Comparison of ENCODE assay signal across 10 mouse cellular contexts in the genomic region with DNA sequence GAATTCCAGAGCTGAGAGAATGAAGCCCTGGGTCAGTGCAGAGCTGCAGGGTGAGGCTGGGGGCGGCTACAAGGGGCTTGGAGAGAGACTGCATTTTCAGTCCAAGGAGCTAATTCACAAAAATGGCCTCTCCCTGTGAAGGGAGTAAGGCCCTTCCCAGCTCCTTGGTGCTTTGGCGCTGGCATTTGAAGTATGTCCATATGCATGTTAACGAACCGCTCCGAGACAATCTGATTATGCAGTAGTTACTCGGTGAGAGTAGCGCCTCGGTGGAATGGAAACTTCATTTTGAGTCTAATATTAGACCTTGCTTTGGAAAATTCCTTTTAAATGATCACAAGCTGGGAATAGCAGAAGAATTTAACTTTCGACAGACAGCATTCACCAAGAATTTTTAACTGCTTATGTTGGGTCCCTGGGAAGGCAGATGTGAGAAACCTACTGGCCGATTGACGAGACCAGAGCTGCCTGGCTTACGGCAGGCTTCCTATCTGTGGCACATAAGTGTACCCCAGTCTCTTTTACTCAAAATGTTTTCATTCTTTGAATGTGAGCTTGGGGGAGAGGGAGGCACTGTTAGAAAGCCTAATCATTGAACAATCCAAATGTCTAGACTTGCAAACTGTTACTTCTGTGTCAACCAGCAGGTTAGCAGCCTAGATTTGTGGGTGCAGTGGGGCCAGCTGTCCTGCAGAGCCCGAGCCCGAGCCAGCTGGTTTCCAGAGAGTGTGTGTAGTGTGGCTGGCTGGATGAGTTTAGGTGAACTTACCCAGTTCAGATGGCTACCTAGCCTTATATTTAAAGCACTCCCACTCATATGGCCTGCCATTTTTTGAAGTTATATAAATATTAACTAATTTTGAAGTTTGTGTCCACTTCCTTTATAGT.
A peak's percentile ranks its signal among the peaks of the same experiment; 100 is the strongest.
DNase-seq lines count a peak whose midpoint lies in the region; ATAC-seq and TF ChIP-seq lines count a peak whose summit lies in the region.
"Had no signal": no experiment of that assay in that cellular context is flagged by ENCODE, and none has a peak within 500 bp of the region (broad histone marks: within the 10 kb centered on the region; RNA-seq: fewer than 3 reads in every experiment).

No protein-coding gene starts in this region.

- no peaks in the 10 kb centered on the region for H3K36me3 ChIP-seq in heart, embryonic 13.5 days
- H3K36me3 ChIP-seq in E14TG2a.4 (ENCODE audit: insufficient read depth, low read length) = peaks cover 20% of the 10 kb centered on the region; the same call in 1 of the 2 replicates
- no peaks in the 10 kb centered on the region for H3K36me3 ChIP-seq in embryonic facial prominence, embryonic 12.5 days
- H3K36me3 ChIP-seq in kidney, postnatal 0 days (ENCODE audit: insufficient read depth, low read length) = no peaks in the 10 kb centered on the region
- H3K36me3 ChIP-seq in forebrain, embryonic 14.5 days (ENCODE audit: control insufficient read depth, insufficient read depth, low read length) = no peaks in the 10 kb centered on the region

- DNase-seq in heart, adult 9 months (ENCODE audit: low spot score in 2 of 2) = no peak
- no peak for DNase-seq in kidney, postnatal 0 days (ENCODE audit: low spot score)
- no peak for DNase-seq in left cerebral cortex, adult 11 months (ENCODE audit: low spot score)
- no peak for DNase-seq in forebrain, embryonic 14.5 days (ENCODE audit: low spot score)
- DNase-seq in cerebellum, postnatal 36 days = no peak
- DNase-seq: lung, postnatal 14 days; thymus, adult 2 months had no signal

- 34% methylated on average over 14 of the region's 14 CpGs for WGBS in heart, embryonic 13.5 days
- 75% methylated on average over 14 of the region's 14 CpGs for WGBS in embryonic facial prominence, embryonic 12.5 days
- 58% methylated on average over 14 of the region's 14 CpGs for WGBS in kidney, postnatal 0 days
- WGBS in forebrain, embryonic 14.5 days = 48% methylated on average over 14 of the region's 14 CpGs

- peaks cover 45% of the 10 kb centered on the region for H3K4me1 ChIP-seq in heart, embryonic 13.5 days
- H3K4me1 ChIP-seq in E14TG2a.4 (replicated peaks; ENCODE audit: low read depth, low read length) = peaks cover 80% of the 10 kb centered on the region
- H3K4me1 ChIP-seq in embryonic facial prominence, embryonic 12.5 days = no peaks in the 10 kb centered on the region
- H3K4me1 ChIP-seq in kidney, postnatal 0 days (replicated peaks; ENCODE audit: insufficient read depth, low read length) = 0 out of 2 replicates have a peak, but pooled peaks cover 8% of the 10 kb centered on the region
- no peaks in the 10 kb centered on the region for H3K4me1 ChIP-seq in forebrain, embryonic 14.5 days (ENCODE audit: control insufficient read depth, insufficient read depth, low read length)

- TF ChIP-seq CTCF in E14TG2a.4 (conservative IDR thresholded peaks at IDR 0.05; ENCODE audit: low read length) = no peak
- TF ChIP-seq CTCF in kidney, postnatal 0 days (IDR thresholded peaks at IDR 0.05; ENCODE audit: low read depth) = no peak

- no peaks in the 10 kb centered on the region for H3K9me3 ChIP-seq in heart, embryonic 13.5 days
- no peaks in the 10 kb centered on the region for H3K9me3 ChIP-seq in E14TG2a.4 (ENCODE audit: low read length)
- no peaks in the 10 kb centered on the region for H3K9me3 ChIP-seq in embryonic facial prominence, embryonic 12.5 days
- H3K9me3 ChIP-seq in kidney, postnatal 0 days (replicated peaks; ENCODE audit: low read length) = no peaks in the 10 kb centered on the region
- H3K9me3 ChIP-seq in forebrain, embryonic 14.5 days (replicated peaks; ENCODE audit: control insufficient read depth, low read length) = no peaks in the 10 kb centered on the region

- no peak for ATAC-seq in heart, embryonic 13.5 days (ENCODE audit: extremely low read depth, insufficient number of reproducible peaks, low FRiP score, low TSS enrichment)
- ATAC-seq in embryonic facial prominence, embryonic 12.5 days (ENCODE audit: insufficient number of reproducible peaks, insufficient read depth, low FRiP score, low TSS enrichment) = no peak
- ATAC-seq in kidney, postnatal 0 days (replicated peaks; ENCODE audit: low FRiP score, low read depth) = no peak
- ATAC-seq in forebrain, embryonic 14.5 days = no peak

- H3K4me2 ChIP-seq in heart, embryonic 13.5 days = peak overlapping the region; percentile 48
- H3K4me2 ChIP-seq in embryonic facial prominence, embryonic 12.5 days (replicated peaks) = no peak overlapping the region
- H3K4me2 ChIP-seq in kidney, postnatal 0 days (ENCODE audit: low read length) = no peak overlapping the region
- no peak overlapping the region for H3K4me2 ChIP-seq in forebrain, embryonic 14.5 days (ENCODE audit: low read length)

- H3K4me3 ChIP-seq in heart, embryonic 13.5 days = peak overlapping the region; percentile 0; the same call in 1 of the 2 replicates
- 0 out of 2 replicates have a peak overlapping the region, but pooled peaks have one; percentile 15 for H3K4me3 ChIP-seq in E14TG2a.4 (replicated peaks; ENCODE audit: low read length)
- H3K4me3 ChIP-seq in embryonic facial prominence, embryonic 12.5 days = no peak overlapping the region
- H3K4me3 ChIP-seq in kidney, postnatal 0 days (replicated peaks; ENCODE audit: low read depth, low read length) = no peak overlapping the region
- no peak overlapping the region for H3K4me3 ChIP-seq in forebrain, embryonic 14.5 days (ENCODE audit: low read depth, low read length)

- peak overlapping the region; percentile 78 for H3K27ac ChIP-seq in heart, embryonic 13.5 days (replicated peaks)
- 0 out of 2 replicates have a peak overlapping the region, but pooled peaks have one; percentile 3 for H3K27ac ChIP-seq in embryonic facial prominence, embryonic 12.5 days
- H3K27ac ChIP-seq in kidney, postnatal 0 days = peak overlapping the region; percentile 63; the same call in 1 of the 2 replicates
- H3K27ac ChIP-seq in forebrain, embryonic 14.5 days (ENCODE audit: low read depth, low read length) = no peak overlapping the region

- H3K9ac ChIP-seq in heart, embryonic 13.5 days = peak overlapping the region; percentile 24
- no peak overlapping the region for H3K9ac ChIP-seq in embryonic facial prominence, embryonic 12.5 days
- H3K9ac ChIP-seq in kidney, postnatal 0 days (ENCODE audit: low read depth, low read length) = no peak overlapping the region
- H3K9ac ChIP-seq in forebrain, embryonic 14.5 days (ENCODE audit: low read length) = no peak overlapping the region

- H3K27me3 ChIP-seq in heart, embryonic 13.5 days (replicated peaks) = no peaks in the 10 kb centered on the region
- no peaks in the 10 kb centered on the region for H3K27me3 ChIP-seq in E14TG2a.4 (ENCODE audit: insufficient read depth, low read length)
- H3K27me3 ChIP-seq in embryonic facial prominence, embryonic 12.5 days = no peaks in the 10 kb centered on the region
- no peaks in the 10 kb centered on the region for H3K27me3 ChIP-seq in kidney, postnatal 0 days (ENCODE audit: insufficient read depth, low read length)
- no peaks in the 10 kb centered on the region for H3K27me3 ChIP-seq in forebrain, embryonic 14.5 days (replicated peaks; ENCODE audit: control insufficient read depth, insufficient read depth, low read length)

Comparison
In these comparisons a context has a peak if more than half of its experiments do, and no peak if none do; other contexts are left out.
1. H3K4me3 ChIP-seq: peak in heart, embryonic 13.5 days (single experiment) and E14TG2a.4 (single experiment); none in embryonic facial prominence, embryonic 12.5 days (single experiment), kidney, postnatal 0 days (single experiment) and forebrain, embryonic 14.5 days (single experiment).